ENCODE assay signal across 14 mouse cellular contexts in genomic region chr16:97805646-97806045, GRCm38 (mm10). TPM values are rescaled to one million over a fixed set of nuclear protein-coding genes. Genes with fewer than 3 reads are reported as not detected.
"Had no signal": no experiment of that assay in that cellular context is flagged by ENCODE, and none has a peak within 500 bp of the region (broad histone marks: within the 10 kb centered on the region; RNA-seq: fewer than 3 reads in every experiment).

No protein-coding gene starts in this region.

- H3K4me3 ChIP-seq: intestine, embryonic 15.5 days; limb, embryonic 13.5 days; liver, embryonic 12.5 days; liver, embryonic 15.5 days; lung, embryonic 15.5 days; megakaryocyte, embryonic 14.5 days; midbrain, embryonic 10.5 days; midbrain, embryonic 13.5 days; myocyte; neural tube, embryonic 13.5 days had no signal

- H3K27ac ChIP-seq: intestine, embryonic 15.5 days; kidney, postnatal 0 days; limb, embryonic 13.5 days; liver, embryonic 12.5 days; liver, embryonic 15.5 days; lung, embryonic 15.5 days; midbrain, embryonic 10.5 days; midbrain, embryonic 13.5 days; neural tube, embryonic 13.5 days; stomach, postnatal 0 days had no signal

RNA-seq across cellular contexts. Expression of gene Ripk4, which starts 42.1 kb away (rescaled TPM):
- total RNA-seq: monocyte, adult 5-6 weeks; neutrophil, adult 5-6 weeks had no signal
